Mouse (Mus musculus) adipocyte (in vitro differentiated cells): ENCODE results near the gene Hoxa11.

Source experiments
- DNase-seq: peaks from one replicate; pipeline ENCODE4 v3.0.0-alpha.2; 2016; ENCODE audit warnings: low spot score

The Hoxa11 gene

GRCm38 (mm10) chr6:52220003-52220864, 25.4 kb downstream of the Hoxa11 start:
- DNase-seq, result no peak

DNA sequence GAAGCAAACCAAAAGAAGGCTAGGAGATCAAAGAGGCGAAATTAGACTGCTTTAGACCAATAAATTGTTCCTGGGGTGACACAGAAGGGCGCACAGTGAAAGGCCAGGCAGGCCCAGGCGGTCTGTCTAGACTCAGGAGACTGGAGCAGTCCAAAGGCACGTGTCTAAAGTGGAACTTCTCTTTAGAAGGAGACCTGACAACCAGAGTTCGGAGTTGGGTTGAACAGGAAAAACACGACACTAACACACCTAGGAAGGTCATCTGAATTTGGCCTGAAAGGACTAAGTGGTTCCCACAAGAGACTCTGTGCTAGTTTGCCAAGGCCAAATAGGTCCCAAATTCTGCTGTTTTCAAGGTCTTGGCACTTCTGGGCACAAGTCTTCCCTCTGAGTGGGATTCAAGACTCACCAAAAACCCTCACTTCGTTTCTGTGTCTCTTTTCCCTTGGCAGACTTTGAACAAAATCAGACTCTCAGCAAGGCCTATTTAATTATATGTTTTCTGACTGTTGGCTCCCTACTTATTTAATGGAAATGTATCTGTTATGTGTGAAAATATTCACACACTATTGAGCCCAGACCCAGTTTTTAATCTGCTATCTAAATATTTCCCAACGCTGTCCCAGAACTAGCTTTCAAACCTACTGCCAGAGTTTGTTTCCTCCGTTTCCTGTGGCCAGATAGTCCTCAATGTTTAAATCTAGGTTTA, 26.2 kb downstream of the Hoxa11 start:
- DNase-seq, result no peak

DNA sequence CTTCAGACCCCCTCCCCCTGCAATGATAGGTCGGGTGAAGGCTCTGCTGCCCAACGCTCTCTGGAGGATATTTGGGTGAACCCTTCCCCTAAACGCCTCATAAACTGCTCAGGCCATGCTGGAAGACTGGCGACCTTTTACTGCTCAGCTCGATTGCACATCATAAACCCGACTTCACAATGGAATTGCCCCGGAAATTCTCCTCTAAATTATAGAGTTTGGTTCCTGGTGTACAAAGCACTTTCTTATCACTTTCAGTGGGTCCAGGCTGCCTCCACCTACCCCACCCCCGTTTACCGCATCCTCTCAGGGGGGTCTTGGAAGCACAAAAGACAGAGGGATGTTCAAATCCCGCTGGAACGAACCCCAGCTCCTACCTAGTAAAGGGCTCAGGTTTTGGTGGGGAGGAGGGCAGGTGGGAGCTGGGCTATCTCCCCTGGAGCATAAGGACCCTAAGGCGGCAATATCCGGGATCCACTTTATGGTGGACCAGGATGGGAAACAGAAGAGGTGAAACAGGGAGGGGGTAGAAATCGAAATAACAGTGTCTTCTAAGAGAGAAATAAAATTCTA, 26.9 kb downstream of the Hoxa11 start:
- no peak for DNase-seq

DNA sequence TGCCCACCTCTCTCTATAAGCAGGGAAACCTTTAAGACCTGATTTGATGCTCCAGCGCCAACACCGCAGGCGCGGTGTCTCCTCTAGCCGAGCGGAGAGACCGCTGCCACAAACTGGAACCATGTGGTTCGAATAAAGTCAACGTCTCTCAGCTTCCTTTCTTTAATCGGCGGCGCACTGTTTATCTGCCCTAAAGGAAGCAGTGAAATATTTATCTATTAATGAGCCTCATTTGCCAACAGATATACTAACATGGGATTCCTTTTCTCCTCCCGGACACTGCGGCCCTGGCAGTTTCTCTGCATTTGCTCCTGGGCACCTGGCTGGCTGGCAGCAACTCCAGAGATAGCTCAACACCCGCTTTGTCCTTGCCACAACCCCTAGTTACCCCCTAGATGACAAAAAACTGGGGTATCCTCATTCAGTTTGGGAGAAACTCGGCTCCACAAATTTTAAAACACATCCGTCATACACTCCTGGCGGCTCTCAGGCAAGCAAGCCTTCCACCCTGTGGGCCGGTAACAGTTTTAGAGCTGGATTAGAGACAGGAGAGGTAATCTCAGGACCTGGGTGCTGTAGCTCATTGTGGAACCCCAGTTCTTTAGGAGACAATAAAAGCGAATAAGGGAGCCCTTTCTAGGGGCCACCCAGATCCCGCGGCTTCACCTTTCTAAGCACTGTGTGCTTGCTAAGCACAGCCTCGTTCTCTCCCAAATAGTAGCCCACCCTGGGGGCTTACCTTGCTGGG, 27.5 kb downstream of the Hoxa11 start:
- no peak for DNase-seq

- DNase-seq, result peak; percentile 78
Observed at GRCm38 (mm10) chr6:52217459-52217768, 28.2 kb downstream of the Hoxa11 start.

DNA sequence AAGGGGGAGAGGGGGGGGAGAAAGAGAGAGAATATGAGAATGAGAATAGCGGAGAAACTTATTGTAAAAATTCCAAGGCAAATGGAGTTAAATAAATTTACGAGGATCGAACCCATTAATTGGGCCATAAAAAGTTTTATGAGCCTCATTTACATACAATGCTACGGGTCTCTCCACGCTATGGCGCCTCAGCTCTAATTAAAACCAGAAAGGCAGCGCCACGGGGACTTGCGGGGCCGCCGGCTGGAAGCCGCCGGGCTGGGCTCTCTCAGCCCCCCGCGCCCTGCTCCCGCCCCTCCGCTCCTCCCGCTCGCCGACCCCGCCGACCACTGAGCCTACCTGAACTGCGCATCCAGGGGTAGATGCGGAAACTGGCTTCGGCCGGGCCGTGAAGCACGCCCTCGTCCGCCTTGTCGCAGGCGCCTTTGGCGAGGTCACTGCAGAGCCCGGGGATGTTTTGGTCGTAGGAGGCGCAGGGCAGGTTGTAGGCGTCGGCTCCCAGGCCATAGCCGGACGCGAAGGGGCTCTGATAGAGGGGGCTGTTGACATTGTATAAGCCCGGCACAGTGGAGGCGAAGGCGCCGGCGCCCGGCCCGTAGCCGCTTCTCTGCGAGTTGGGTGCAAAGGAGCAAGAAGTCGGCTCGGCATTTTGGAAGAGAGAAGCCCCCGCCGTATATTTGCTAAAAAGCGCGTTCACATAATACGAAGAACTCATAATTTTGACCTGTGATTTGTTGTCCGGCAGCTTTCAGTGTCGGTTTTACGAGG, 28.7 kb downstream of the Hoxa11 start:
- no peak for DNase-seq

DNA sequence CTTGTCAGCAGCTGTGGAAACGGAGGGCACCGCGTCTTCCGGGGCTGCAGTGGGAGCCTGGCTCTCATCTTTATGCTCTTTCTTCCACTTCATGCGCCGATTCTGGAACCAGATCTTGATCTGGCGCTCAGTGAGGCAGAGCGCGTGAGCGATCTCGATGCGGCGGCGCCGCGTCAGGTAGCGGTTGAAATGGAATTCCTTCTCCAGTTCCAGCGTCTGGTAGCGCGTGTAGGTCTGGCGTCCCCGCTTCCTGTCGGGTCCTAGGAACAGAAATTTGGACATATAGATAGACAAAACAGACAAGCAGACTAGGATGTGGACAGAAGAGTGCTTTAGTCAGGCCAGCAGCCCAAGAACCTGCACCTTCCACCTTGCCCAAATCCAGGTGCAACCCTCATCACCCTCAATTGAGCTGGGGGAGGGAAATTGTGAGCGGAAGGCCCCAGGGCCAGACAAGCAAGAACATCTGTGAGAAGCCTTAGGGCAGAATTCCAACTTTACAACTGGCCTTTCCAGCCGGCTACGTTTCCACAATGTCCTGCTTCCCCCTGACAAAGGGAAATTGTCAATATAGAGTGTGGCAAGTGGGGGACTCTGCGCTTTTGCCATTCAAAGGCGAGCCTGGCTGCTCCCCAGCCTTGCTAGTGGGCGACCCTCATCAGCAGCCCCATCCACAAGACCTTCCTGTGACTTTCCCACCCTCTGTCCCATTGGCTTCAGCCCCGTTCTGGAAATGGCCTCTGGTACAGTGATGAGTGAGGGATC, 29.7 kb downstream of the Hoxa11 start:
- DNase-seq, result no peak

- no peak for DNase-seq
Observed at GRCm38 (mm10) chr6:52215070-52215469, 30.5 kb downstream of the Hoxa11 start.

- peak; percentile 40 for DNase-seq
Observed at GRCm38 (mm10) chr6:52214271-52214670, 31.3 kb downstream of the Hoxa11 start.

- DNase-seq, result peak; percentile 91
Observed at GRCm38 (mm10) chr6:52213119-52213986, 32.3 kb downstream of the Hoxa11 start, which contains the start of the genes Hoxa3 and Gm28308. Gene Hoxa3 (minus strand): TSS chr6:52213336. Gene Gm28308 (minus strand): TSS chr6:52213339.

- peak; percentile 87 for DNase-seq
Observed at GRCm38 (mm10) chr6:52212556-52213118, 33.0 kb downstream of the Hoxa11 start.

GRCm38 (mm10) chr6:52211961-52212360, 33.6 kb downstream of the Hoxa11 start:
- DNase-seq, result peak; percentile 52

DNA sequence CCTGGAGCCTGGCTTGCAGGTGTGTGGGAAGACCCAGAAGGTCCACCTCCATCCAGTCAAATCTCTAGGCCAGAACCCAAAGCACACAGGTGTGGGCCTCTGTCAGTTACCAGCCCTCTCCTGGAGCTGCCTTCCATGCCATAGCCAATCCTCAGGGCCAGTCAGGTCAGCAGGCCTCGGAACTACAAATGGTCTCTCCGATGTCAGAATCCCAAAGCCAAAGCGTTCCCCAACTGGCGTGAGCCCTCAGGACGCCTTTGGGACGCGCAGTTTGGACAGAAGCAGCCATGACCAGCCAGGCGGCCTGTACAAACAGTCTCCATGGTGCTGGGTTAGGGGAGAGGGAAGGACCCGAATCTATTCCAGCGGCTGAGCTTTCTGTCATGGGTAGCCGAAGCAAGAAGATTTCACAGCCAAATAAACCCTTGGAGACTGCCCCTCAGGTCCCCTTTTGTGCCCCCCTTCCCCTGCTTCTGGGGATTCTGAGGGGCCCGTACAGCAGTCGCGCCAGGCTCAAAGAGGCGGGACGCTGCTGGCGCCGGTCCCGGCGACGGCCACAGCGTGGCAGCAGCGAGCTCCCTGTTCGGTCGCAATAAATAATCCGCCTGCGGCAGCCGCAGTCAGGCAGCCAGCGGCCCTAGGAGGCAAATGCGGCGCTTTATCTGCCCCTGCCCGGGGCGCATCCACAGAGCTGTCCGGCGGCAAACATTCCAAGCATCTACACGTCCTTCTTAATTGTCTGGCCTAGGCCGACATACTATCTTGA, 34.3 kb downstream of the Hoxa11 start:
- DNase-seq, result peak; percentile 91

DNA sequence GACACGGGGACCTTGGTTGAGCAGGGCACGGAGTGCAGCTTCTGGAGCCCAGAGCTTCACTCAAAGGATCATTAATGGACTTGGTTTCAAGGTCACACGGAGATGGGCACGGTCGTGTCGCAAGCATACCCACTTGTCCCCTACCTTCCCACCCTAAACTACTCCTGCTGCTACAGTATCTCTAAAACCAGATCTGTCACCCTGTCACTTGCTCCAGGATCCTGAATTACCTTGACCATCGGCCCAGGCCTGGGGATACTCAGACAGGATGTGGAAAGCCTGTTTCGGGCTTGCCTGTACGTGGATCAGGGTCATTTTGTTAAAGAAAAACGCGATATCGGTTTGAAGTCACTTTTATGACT, 35.9 kb downstream of the Hoxa11 start:
- no peak for DNase-seq

GRCm38 (mm10) chr6:52208868-52209684, 36.5 kb downstream of the Hoxa11 start:
- DNase-seq, result no peak

GRCm38 (mm10) chr6:52208072-52208867, 37.3 kb downstream of the Hoxa11 start, which contains the start of gene Hoxa6:
Gene Hoxa6 (minus strand): TSS chr6:52208722.
- DNase-seq, result no peak

DNA sequence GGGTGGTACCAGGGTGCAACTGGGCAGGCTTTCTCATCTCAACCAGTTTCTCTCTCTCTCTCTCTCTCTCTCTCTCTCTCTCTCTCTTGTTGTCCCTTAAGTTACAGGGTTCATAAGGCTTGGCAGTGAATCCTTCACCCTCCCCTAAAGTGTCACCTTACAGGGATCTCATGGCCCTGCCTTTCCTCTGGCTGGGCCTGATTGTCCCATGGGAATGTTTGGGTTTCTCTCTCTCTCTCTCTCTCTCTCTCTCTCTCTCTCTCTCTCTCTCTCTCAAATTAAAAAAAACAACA, 38.0 kb downstream of the Hoxa11 start:
- DNase-seq, result no peak
